Mouse (Mus musculus) neural tube, embryonic 11.5 days (tissue): ENCODE data around the gene Rsph14. TPM values are rescaled to one million over a fixed set of nuclear protein-coding genes. Genes with fewer than 3 reads are reported as not detected.

Source experiments
- ATAC-seq: fragments of 200-750 bp; cut with Nextera tagmentation; 2 replicates; pipeline ENCODE4 v1.8.0; 2017; ENCODE audit warnings: moderate number of reproducible peaks, mild to moderate bottlenecking, moderate TSS enrichment, moderate library complexity; ENCODE audit not compliant: insufficient read depth, low FRiP score, low TSS enrichment
- DNase-seq: peaks from one replicate; pipeline ENCODE4 v3.0.0-alpha.2; 2015; ENCODE audit warnings: low spot score
- H3K27ac ChIP-seq: fragments of 300-500 bp; sonication (generic); 2 replicates; pipeline ENCODE4 v1.5.1; 2014; ENCODE audit warnings: low read depth, mild to moderate bottlenecking, low read length
- H3K27me3 ChIP-seq: fragments of 300-500 bp; sonication (generic); 2 replicates; pipeline ENCODE4 v1.6.1; 2014; ENCODE audit warnings: mild to moderate bottlenecking, low read length, mixed read lengths; ENCODE audit not compliant: control insufficient read depth, insufficient read depth
- H3K36me3 ChIP-seq: fragments of 300-500 bp; sonication (generic); 2 replicates; pipeline ENCODE4 v1.6.1; 2014; ENCODE audit warnings: mild to moderate bottlenecking, low read length, moderate library complexity, mixed read lengths; ENCODE audit not compliant: control insufficient read depth, insufficient read depth
- H3K4me1 ChIP-seq: fragments of 300-500 bp; sonication (generic); 2 replicates; pipeline ENCODE4 v1.6.1; 2014; ENCODE audit warnings: low read length, mixed read lengths; ENCODE audit not compliant: control insufficient read depth, insufficient read depth
- H3K4me2 ChIP-seq: fragments of 300-500 bp; sonication (generic); 2 replicates; pipeline ENCODE4 v1.6.1; 2014; ENCODE audit warnings: low read depth, mild to moderate bottlenecking, moderate library complexity
- H3K4me3 ChIP-seq: fragments of 300-500 bp; sonication (generic); 2 replicates; pipeline ENCODE4 v1.5.1; 2014; ENCODE audit warnings: low read depth, low read length
- H3K9ac ChIP-seq: fragments of 300-500 bp; sonication (generic); 2 replicates; pipeline ENCODE4 v1.6.1; 2014; ENCODE audit warnings: mild to moderate bottlenecking, low read length
- H3K9me3 ChIP-seq: fragments of 300-500 bp; sonication (generic); 2 replicates; pipeline ENCODE4 v1.6.1; 2016; ENCODE audit warnings: low read length; ENCODE audit not compliant: control insufficient read depth
- WGBS: fragments of 180-500 bp; shearing (Covaris S2); extraction: QIAGEN DNeasy Blood & Tissue Kit; methylation state at CpG from one replicate; pipeline ENCODE4 v1.1.7; 2014; 5-methylcytosine and 5-hydroxymethylcytosine counted together
- polyA plus RNA-seq: library from polyadenylated mRNA; unstranded; fragments of >200 nt; fragmentation: Nextera tagmentation; extraction: Ambion mirVana; gene quantifications from 2 replicates; pipeline ENCODE4 v1.2.1, GENCODE M21; 2014

Gene Rsph14
- polyA plus RNA-seq, 1 experiment from 2014 or later = not detected

DNA sequence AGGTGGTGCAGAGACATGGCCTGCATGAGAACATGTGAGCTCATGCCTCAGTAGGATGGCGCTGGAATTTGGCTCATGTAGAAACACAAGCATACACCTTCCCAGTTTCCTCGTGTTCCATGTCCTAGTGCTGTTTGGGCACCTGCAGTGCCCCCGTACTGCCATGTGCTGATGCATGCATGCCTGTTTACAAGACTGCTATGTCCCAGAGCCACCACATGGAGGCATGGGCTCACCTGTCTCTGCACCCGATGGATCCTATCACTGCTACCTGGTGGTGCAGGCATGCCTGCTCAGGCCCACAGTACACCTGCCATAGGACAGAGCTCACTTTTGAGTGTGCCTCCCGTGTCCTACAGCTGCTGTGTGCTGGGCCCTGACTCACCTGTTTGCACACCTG is 94.0 kb downstream of the Rsph14 start:
- WGBS = 64% methylated on average over 5 of the region's 5 CpGs
- Histone ChIP-seq H3K27ac (no peak overlapping the region), H3K27me3 (no peaks in the 10 kb centered on the region), H3K4me3 (no peak overlapping the region), H3K9ac (no peak overlapping the region), H3K9me3 (no peaks in the 10 kb centered on the region), H3K36me3 (no peaks in the 10 kb centered on the region), H3K4me2 (no peak overlapping the region), H3K4me1 (no peaks in the 10 kb centered on the region)
- ATAC-seq = no peak
- DNase-seq = no peak

DNA sequence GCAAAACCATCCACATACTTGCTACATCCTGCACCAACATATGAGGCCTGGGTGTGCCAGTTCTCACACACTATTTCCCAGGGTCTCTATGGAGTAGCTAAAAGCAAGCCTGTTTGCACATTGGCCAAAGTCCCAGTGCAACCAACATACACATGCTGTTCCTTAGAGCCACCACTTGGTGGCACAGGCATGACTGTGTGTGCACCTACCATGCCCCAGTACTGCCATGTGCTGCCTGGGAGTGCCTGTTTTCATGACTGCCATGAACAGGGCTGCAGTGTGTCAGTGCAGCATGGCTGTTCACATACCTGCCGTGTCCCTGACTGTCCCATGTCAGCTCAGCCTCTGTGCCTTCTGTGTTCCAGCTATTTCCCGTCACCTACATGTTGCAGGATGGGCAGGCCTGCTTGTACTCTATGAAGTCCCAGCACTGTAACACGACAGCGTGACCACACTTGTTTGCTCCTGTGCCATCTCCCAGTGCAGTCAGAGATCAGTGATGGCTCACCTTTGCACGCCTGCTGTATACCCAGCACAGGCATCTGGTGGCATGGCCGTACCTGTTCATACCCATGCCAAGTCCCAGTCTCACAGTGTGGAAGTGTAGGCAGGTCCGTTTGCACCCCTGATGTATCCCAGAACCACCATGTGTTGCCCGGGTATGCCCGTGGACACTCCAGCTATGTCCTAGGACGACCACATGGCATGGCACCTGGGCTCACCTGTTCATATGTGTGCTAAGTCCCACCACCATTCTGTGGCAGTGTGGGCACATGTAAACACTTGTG is 95.2 kb downstream of the Rsph14 start:
- DNase-seq (peak; percentile 56), ATAC-seq (peak; percentile 56)
- H3K27me3 ChIP-seq = no peaks in the 10 kb centered on the region
- H3K27ac ChIP-seq = no peak overlapping the region
- H3K4me3 ChIP-seq = no peak overlapping the region
- no peaks in the 10 kb centered on the region for H3K36me3 ChIP-seq
- no peak overlapping the region for H3K4me2 ChIP-seq
- 79% methylated on average over 10 of the region's 10 CpGs for WGBS
- H3K4me1 ChIP-seq = no peaks in the 10 kb centered on the region
- no peak overlapping the region for H3K9ac ChIP-seq
- no peaks in the 10 kb centered on the region for H3K9me3 ChIP-seq

- Histone ChIP-seq H3K4me2 (no peak overlapping the region), H3K4me3 (no peak overlapping the region), H3K27ac (no peak overlapping the region), H3K36me3 (no peaks in the 10 kb centered on the region), H3K9ac (no peak overlapping the region), H3K9me3 (no peaks in the 10 kb centered on the region), H3K4me1 (no peaks in the 10 kb centered on the region), H3K27me3 (no peaks in the 10 kb centered on the region)
- ATAC-seq = no peak
- WGBS = 38% methylated on average over 6 of the region's 6 CpGs
- DNase-seq = no peak
Measured at GRCm38 (mm10) chr10:74935016-74935415, 97.4 kb downstream of the Rsph14 start.

GRCm38 (mm10) chr10:74934521-74934920 is 97.9 kb downstream of the Rsph14 start:
- Histone ChIP-seq H3K27ac (no peak overlapping the region), H3K4me2 (no peak overlapping the region), H3K4me3 (no peak overlapping the region), H3K9me3 (no peaks in the 10 kb centered on the region), H3K4me1 (no peaks in the 10 kb centered on the region), H3K9ac (no peak overlapping the region), H3K36me3 (no peaks in the 10 kb centered on the region), H3K27me3 (no peaks in the 10 kb centered on the region)
- no peak for DNase-seq
- 90% methylated on average over 12 of the region's 12 CpGs for WGBS
- ATAC-seq = no peak

GRCm38 (mm10) chr10:74933548-74934190 is 98.7 kb downstream of the Rsph14 start:
- 88% methylated on average over 19 of the region's 19 CpGs for WGBS
- Histone ChIP-seq H3K36me3 (no peaks in the 10 kb centered on the region), H3K27ac (no peak overlapping the region), H3K4me3 (no peak overlapping the region), H3K9ac (no peak overlapping the region), H3K4me2 (no peak overlapping the region), H3K27me3 (no peaks in the 10 kb centered on the region), H3K9me3 (no peaks in the 10 kb centered on the region), H3K4me1 (no peaks in the 10 kb centered on the region)
- ATAC-seq = no peak
- DNase-seq = no peak

DNA sequence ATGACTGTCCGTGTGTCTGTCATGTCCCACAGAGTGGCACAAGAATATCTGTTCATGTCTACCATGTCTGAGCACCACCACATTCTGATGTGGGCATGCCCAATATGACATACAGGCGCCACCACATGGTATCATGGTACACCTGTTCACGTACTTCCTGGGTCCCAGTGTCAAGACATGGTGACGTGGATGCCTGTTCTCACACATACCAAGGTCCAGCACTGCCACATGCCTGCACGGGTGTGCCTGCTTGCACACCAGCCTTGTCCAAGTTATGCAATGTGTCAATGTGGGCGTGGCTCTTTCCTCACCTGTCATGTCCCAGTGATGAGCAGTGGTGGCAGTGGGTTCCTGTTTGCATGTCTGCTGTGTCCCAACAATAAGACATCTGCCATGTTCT is 99.9 kb downstream of the Rsph14 start:
- H3K9ac ChIP-seq = no peak overlapping the region

DNA sequence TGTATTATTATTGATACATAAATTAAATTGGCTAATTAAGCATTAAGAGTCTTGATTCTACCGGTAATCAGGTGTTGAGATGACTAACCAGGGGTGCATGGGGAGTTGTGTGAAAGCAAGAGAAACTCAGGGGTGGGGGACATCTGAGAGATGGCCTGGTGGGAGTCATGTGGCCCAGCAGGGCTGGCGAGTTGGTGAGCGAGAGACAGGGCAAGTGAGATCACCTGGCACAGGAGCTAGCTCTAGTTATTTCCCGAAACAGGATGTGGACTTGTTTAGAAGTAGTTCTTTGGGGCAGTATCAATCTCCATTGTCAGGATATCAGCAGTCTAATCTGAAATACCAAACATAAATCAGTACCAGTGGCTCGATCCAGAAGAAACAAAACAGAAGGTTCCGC is 100.8 kb downstream of the Rsph14 start:
- Histone ChIP-seq H3K4me1 (no peaks in the 10 kb centered on the region), H3K4me2 (no peak overlapping the region), H3K4me3 (no peak overlapping the region), H3K36me3 (no peaks in the 10 kb centered on the region), H3K27me3 (no peaks in the 10 kb centered on the region), H3K9me3 (no peaks in the 10 kb centered on the region), H3K9ac (no peak overlapping the region), H3K27ac (no peak overlapping the region)
- ATAC-seq (no peak), DNase-seq (no peak)
- whole genome bisulfite sequencing = 85% methylated on average over 6 of the region's 6 CpGs

More for the DNA sequence above, 99.9 kb downstream of the Rsph14 start:
- DNase-seq (no peak), ATAC-seq (no peak)
- H3K9me3 ChIP-seq = no peaks in the 10 kb centered on the region
- WGBS = 88% methylated on average over 6 of the region's 6 CpGs
- no peak overlapping the region for H3K4me2 ChIP-seq
- H3K27me3 ChIP-seq = no peaks in the 10 kb centered on the region
- H3K4me1 ChIP-seq = no peaks in the 10 kb centered on the region
- no peaks in the 10 kb centered on the region for H3K36me3 ChIP-seq
- no peak overlapping the region for H3K4me3 ChIP-seq
- H3K27ac ChIP-seq = no peak overlapping the region

- 85% methylated on average over 3 of the region's 3 CpGs for WGBS
- no peak overlapping the region for H3K9ac ChIP-seq
Measured at GRCm38 (mm10) chr10:74930541-74930940, 101.8 kb downstream of the Rsph14 start.

DNA sequence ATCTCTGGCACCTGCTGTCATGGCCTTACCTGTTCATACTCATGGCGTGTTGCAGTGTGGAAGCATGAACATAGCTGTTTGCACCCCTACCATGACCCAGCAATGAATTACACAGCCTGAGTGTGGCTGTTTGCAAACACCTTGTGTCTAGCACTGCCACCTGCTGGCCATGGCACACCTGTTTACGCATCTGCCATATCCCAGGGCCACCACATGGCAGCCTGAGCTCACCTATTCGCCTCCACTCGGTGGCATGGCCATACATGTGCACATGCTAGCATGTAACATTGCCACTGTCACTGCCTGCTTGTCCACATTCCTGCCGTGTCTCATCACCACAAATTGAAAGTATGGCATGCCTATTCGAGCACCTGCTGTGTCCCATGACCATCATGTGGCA is 102.8 kb downstream of the Rsph14 start:
- H3K4me1 ChIP-seq = no peaks in the 10 kb centered on the region
- H3K27me3 ChIP-seq = no peaks in the 10 kb centered on the region
- no peak overlapping the region for H3K4me2 ChIP-seq
- ATAC-seq (no peak), DNase-seq (no peak)
- H3K9me3 ChIP-seq = no peaks in the 10 kb centered on the region
- H3K4me3 ChIP-seq = no peak overlapping the region
- no peak overlapping the region for H3K27ac ChIP-seq
- WGBS = 73% methylated on average over 6 of the region's 6 CpGs
- H3K9ac ChIP-seq = no peak overlapping the region
- no peaks in the 10 kb centered on the region for H3K36me3 ChIP-seq

More at GRCm38 (mm10) chr10:74930541-74930940, 101.8 kb downstream of the Rsph14 start:
- no peaks in the 10 kb centered on the region for H3K27me3 ChIP-seq
- no peak overlapping the region for H3K4me3 ChIP-seq
- no peak overlapping the region for H3K4me2 ChIP-seq
- no peak overlapping the region for H3K27ac ChIP-seq
- ATAC-seq = no peak
- no peaks in the 10 kb centered on the region for H3K9me3 ChIP-seq
- no peaks in the 10 kb centered on the region for H3K4me1 ChIP-seq
- H3K36me3 ChIP-seq = no peaks in the 10 kb centered on the region
- no peak for DNase-seq
